Mouse (Mus musculus) embryonic fibroblast, embryonic 13.5 days (primary cell): ENCODE data around the gene Tnip3. TPM values are rescaled to one million over a fixed set of nuclear protein-coding genes. Genes with fewer than 3 reads are reported as not detected.

Experiments used
- H3K27ac ChIP-seq: 2 replicates; pipeline ENCODE4 v1.5.1; 2012; ENCODE audit warnings: low read length, control low read depth, inconsistent platforms; ENCODE audit not compliant: insufficient read depth
- H3K4me1 ChIP-seq: 2 replicates; pipeline ENCODE4 v1.6.1; 2011; ENCODE audit warnings: low read length; ENCODE audit not compliant: control insufficient read depth, insufficient read depth
- H3K4me3 ChIP-seq: 2 replicates; pipeline ENCODE4 v1.5.1; 2011; ENCODE audit warnings: mild to moderate bottlenecking, control low read depth, low read length; ENCODE audit not compliant: insufficient read depth
- CTCF ChIP-seq: IDR thresholded peaks from 2 replicates; pipeline ENCODE4 v1.5.1; 2011; ENCODE audit warnings: mild to moderate bottlenecking, control low read depth, low read length, moderate library complexity, borderline replicate concordance; ENCODE audit not compliant: insufficient read depth
- POLR2A ChIP-seq: IDR thresholded peaks from 2 replicates; pipeline ENCODE4 v1.6.1; 2011; ENCODE audit warnings: low read depth, mild to moderate bottlenecking, control low read depth, low read length, moderate library complexity
- polyA plus RNA-seq: library from polyadenylated mRNA; stranded (reverse); fragments of >200 nt; gene quantifications from 2 replicates; pipeline ENCODE4 v1.2.4, GENCODE M21; 2011; ENCODE audit warnings: low read depth; ENCODE audit not compliant: missing spikeins, insufficient read length

The Tnip3 gene
- polyA plus RNA-seq, 1 experiment = 0.54 TPM

DNA sequence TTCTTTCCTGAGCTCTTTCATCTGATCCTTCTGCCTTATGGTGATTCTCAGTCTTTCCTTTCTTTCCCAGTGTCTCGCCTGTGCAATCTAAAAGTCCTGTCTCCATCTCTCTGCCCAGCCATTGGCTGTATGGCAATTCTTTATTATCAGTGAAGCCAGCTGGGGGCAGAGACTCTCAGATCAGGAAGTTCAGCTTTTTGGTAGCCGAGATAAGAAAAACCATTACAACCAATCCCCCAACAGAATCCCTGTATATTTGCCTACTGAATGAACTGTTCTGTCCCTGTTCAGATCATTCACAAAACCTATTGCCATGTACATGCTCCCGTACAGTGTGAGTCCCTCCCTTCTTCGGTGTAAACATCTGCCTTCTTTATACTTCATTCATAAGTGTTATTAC, 57.9 kb downstream of the Tnip3 start:
- H3K4me1 ChIP-seq = no peaks in the 10 kb centered on the region
- H3K27ac ChIP-seq = no peak overlapping the region
- no peak overlapping the region for H3K4me3 ChIP-seq
- no peak for TF ChIP-seq POLR2A
- no peak for TF ChIP-seq CTCF

DNA sequence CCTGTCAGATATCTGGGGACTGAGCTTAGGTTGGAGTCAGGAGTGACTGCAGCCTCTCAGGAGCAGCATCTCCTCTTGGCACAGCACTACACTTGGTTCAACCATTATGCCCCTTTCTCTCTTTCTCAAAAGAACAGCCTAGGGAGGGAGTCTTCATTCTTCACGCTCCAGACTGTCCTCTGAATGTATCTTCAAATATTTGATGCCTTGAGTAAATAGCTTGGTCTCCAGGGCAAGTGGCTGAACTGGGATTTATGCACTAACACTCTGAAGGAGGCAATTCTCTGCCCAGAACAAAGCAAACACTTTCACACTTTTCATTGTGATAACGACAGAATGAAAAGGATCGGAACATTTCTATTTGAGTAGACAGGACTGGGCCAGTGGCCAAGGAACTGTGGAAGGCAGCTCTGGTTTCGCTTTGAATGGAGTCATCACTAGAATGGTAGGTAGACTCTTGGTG, 59.8 kb downstream of the Tnip3 start:
- Histone ChIP-seq H3K4me1 (no peaks in the 10 kb centered on the region), H3K4me3 (no peak overlapping the region), H3K27ac (no peak overlapping the region)
- no peak for TF ChIP-seq CTCF
- TF ChIP-seq POLR2A = no peak

DNA sequence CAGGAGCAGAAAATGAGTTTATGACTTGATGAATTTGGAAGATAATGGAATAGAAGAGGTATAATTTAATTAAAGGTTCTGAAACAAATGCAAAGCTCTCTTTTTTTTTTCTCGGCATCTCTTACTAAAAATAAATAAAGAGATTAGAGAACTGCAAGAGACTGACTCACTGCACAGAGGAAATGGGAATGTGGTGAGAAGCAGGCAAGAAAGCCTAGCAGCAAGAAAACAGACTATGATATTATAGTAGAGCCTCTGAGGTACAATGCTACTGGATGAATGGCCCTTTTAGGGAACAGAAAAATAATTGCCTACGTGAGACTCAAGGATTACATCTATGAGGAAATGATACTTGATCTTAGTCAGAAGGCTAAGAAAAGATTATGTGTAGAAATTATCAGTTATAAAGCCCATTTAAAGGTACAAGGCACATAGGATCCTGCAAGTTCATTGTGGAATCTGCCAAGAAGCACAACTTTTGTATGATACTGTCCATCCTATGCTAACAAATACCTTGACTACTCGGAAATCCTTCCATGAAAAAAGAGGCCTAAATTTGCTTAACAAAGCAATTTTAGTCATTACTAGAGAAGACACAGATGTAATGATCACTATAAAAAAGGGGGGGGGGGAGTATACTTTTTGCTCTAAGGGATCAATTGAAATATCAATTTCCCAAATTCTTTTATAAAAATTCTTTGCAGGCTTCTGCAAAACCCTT, 60.4 kb downstream of the Tnip3 start:
- H3K4me1 ChIP-seq = no peaks in the 10 kb centered on the region
- TF ChIP-seq CTCF = no peak
- no peak for TF ChIP-seq POLR2A
- H3K4me3 ChIP-seq = no peak overlapping the region
- no peak overlapping the region for H3K27ac ChIP-seq

DNA sequence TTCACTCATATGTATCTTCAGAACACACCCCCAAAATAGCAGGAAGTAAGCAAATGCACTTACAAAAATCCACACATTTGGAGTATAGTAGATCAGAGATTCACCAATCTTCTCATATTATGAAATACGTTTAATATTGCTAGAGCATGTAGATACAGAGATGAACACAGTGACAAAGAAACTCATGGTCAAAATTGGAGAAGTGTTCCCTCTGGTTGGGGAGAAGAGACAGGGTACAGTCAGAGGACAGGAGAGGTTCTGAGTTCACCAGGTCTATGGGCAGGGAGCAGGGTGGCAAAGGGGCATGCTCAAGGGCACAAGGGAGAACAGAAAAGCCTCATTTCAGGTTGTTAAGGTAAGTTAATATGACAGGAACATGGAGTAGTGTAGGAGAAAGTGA, 63.7 kb downstream of the Tnip3 start:
- Histone ChIP-seq H3K27ac (no peak overlapping the region), H3K4me3 (no peak overlapping the region), H3K4me1 (no peaks in the 10 kb centered on the region)
- no peak for TF ChIP-seq POLR2A
- no peak for TF ChIP-seq CTCF

DNA sequence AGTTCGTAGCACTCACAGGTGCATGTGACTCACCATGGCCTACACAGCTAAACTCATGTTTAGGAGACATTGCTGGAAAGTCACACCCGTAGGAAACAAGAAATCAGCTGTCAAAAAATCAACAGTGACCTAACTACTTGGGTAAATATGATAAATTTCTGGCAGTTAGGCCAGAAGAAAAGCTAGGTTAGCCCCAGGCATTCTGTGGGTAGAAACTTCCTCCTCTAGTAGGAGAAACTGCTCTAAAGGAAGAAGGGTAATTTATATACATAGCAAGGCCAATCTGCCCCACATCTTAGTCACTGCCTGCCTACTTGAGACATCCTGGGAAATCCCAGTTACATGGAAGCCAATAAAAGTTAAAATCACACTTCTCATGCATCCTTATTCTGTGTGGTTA, 64.9 kb downstream of the Tnip3 start:
- H3K4me3 ChIP-seq = no peak overlapping the region
- no peak overlapping the region for H3K27ac ChIP-seq
- no peaks in the 10 kb centered on the region for H3K4me1 ChIP-seq
- no peak for TF ChIP-seq CTCF
- TF ChIP-seq POLR2A = no peak

DNA sequence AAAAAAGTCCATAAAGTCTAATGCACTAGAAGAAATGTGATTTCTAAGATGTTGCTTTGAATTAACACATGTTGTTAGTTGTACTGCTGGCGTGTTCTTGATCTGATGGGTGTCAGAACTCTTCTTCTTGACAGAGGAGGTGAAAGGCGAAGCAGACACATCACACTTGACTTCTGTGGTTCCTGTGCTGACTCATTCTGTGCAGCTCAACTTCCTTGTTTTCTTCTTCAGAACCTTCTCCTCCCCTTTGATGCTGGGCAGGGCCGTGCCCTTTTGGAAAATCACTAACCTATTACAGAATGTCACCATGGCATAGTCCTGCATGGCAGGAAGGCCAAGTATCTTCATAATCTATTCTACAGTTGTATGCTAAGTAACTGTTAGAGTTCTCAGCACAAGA, 69.1 kb downstream of the Tnip3 start:
- Histone ChIP-seq H3K27ac (no peak overlapping the region), H3K4me3 (no peak overlapping the region), H3K4me1 (no peaks in the 10 kb centered on the region)
- no peak for TF ChIP-seq POLR2A
- TF ChIP-seq CTCF = no peak

DNA sequence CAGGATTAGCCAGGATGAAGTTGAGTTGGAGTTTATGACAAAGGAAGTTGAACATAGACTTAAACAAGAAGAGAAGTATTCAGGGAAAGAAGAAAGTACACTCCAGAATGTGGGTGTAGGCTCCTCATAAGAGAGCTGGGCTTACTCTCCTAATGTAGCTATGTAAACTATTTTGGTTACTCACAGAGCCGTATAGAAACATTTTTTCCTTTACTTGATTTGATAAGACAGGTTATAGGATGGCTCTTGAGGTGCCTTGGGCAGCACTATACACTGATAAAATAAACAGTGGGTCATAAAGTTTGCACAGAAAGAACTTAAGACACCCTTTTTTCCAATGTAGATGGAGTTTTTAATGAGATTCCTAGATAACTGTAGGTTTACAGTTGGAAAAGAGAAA, 70.3 kb downstream of the Tnip3 start:
- H3K4me1 ChIP-seq = peaks cover 5% of the 10 kb centered on the region; the same call in 1 of the 2 replicates
- TF ChIP-seq POLR2A (no peak), CTCF (no peak)

DNA sequence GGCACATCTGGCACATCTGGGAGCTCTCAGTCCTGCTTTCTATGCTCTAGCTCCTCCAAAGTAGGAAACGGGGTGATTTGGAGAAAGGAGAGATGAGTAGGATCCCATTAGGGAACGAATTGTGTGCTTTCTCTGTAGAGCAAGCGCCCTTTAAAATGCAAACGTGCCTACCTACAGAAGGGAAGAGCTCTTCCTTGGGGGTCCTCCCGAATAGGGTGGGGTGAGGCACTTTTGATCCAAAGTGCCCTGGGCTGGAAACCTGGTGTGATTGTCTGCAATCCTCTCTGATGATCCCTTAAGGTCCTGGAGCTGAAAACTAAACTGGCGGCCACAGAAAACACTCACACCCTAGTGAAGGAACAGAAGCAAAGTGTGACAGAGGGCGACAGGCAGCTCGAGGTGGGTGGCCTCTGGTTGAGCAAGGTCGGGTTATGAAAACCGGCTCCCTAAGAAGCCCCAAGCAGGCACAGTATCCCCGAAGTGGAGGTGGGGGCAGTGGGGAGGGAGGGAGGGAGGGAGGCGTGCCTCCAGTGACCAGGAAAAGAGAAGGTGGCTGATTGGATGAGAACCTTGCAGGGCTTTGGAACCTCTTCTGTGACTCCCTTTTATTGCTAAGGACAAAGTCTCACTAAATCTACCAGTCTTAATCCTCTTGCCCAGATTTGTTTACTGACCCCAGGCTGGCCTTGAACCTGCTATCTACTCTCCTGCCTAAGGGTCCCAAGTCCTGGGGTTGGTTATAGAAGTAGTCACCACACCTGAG, 72.1 kb downstream of the Tnip3 start:
- Histone ChIP-seq H3K27ac (no peak overlapping the region), H3K4me1 (peaks cover 5% of the 10 kb centered on the region; the same call in 1 of the 2 replicates), H3K4me3 (no peak overlapping the region)
- no peak for TF ChIP-seq POLR2A

More for the DNA sequence above, 70.3 kb downstream of the Tnip3 start:
- H3K4me3 ChIP-seq = no peak overlapping the region
- no peak overlapping the region for H3K27ac ChIP-seq

DNA sequence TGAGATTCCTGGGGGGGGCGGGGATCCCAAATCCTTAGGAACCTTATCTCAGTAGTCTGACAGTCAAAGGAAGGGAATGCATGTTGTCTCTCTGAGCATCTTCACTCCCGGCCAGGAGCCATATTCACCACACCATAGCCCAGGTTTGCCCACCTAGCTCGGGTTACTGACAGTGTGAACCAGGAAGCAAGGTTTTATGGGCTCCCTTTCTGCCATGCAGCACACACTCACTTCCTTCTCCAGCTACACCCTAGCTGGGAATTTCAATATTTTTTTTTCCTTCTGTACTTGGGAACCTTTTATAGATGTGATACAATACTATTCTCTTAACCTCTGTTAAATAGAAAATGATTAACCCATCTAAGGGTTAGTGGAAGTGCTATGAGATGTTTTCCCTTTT, 73.4 kb downstream of the Tnip3 start:
- TF ChIP-seq CTCF = no peak
- TF ChIP-seq POLR2A = no peak
- Histone ChIP-seq H3K4me1 (peaks cover 5% of the 10 kb centered on the region; the same call in 1 of the 2 replicates), H3K4me3 (no peak overlapping the region), H3K27ac (no peak overlapping the region)
